ENCODE assay signal across 10 mouse cellular contexts in the genomic region with DNA sequence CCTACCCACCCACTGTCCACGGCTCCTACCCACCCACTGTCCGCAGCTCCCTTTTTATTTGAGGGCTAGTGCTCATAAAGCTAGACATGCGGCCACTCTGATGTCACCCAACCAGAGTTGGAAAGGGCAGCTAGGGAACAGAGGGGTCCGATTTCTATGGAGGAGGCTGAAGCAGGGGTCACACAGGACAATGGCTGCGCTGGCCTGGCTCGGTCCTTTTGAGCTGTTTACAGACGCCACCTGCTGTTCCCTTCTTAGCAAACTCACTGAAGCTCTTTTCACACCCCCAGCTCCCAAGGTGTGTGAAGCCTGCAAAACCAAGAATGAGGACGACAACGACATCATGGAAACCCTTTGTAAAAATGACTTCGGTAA. TPM values are rescaled to one million over a fixed set of nuclear protein-coding genes. Genes with fewer than 3 reads are reported as not detected.
DNase-seq lines count a peak whose midpoint lies in the region; ATAC-seq and TF ChIP-seq lines count a peak whose summit lies in the region.
"Had no signal": no experiment of that assay in that cellular context is flagged by ENCODE, and none has a peak within 500 bp of the region (broad histone marks: within the 10 kb centered on the region; RNA-seq: fewer than 3 reads in every experiment).

No protein-coding gene starts in this region.

- no peaks in the 10 kb centered on the region for H3K36me3 ChIP-seq in heart, embryonic 16.5 days (ENCODE audit: control insufficient read depth, insufficient read depth)
- peaks cover 52% of the 10 kb centered on the region for H3K36me3 ChIP-seq in embryonic facial prominence, embryonic 10.5 days (replicated peaks)
- H3K36me3 ChIP-seq in hindbrain, embryonic 15.5 days: no peaks in the 10 kb centered on the region
- no peaks in the 10 kb centered on the region; the same call in 1 of the 2 replicates for H3K36me3 ChIP-seq in midbrain, postnatal 0 days (ENCODE audit: insufficient read depth, low read length)
- H3K36me3 ChIP-seq: liver, embryonic 15.5 days had no signal

- H3K9me3 ChIP-seq in heart, embryonic 16.5 days (replicated peaks; ENCODE audit: control insufficient read depth, low read length): no peaks in the 10 kb centered on the region
- H3K9me3 ChIP-seq in embryonic facial prominence, embryonic 10.5 days: no peaks in the 10 kb centered on the region
- no peaks in the 10 kb centered on the region for H3K9me3 ChIP-seq in hindbrain, embryonic 15.5 days
- H3K9me3 ChIP-seq in midbrain, postnatal 0 days (ENCODE audit: low read length): no peaks in the 10 kb centered on the region
- H3K9me3 ChIP-seq: liver, embryonic 15.5 days had no signal

- H3K4me3 ChIP-seq in heart, embryonic 16.5 days (ENCODE audit: low read length): peak overlapping the region; percentile 19; the same call in 1 of the 2 replicates
- H3K4me3 ChIP-seq in embryonic facial prominence, embryonic 10.5 days: peak overlapping the region; percentile 75
- H3K4me3 ChIP-seq in hindbrain, embryonic 15.5 days: peak overlapping the region; percentile 19; the same call in 1 of the 2 replicates
- H3K4me3 ChIP-seq in midbrain, postnatal 0 days (ENCODE audit: low read depth, low read length): no peak overlapping the region
- H3K4me3 ChIP-seq: liver, embryonic 15.5 days had no signal

- peaks cover 37% of the 10 kb centered on the region for H3K27me3 ChIP-seq in heart, embryonic 16.5 days (ENCODE audit: control insufficient read depth, insufficient read depth, low read length)
- H3K27me3 ChIP-seq in embryonic facial prominence, embryonic 10.5 days (replicated peaks; ENCODE audit: low read depth, poor library complexity, severe bottlenecking): peaks cover 18% of the 10 kb centered on the region
- no peaks in the 10 kb centered on the region; the same call in 1 of the 2 replicates for H3K27me3 ChIP-seq in hindbrain, embryonic 15.5 days
- no peaks in the 10 kb centered on the region for H3K27me3 ChIP-seq in midbrain, postnatal 0 days (ENCODE audit: insufficient read depth, low read length)

- peaks cover 11% of the 10 kb centered on the region for H3K4me1 ChIP-seq in heart, embryonic 16.5 days (ENCODE audit: control insufficient read depth, insufficient read depth, low read length)
- peaks cover 56% of the 10 kb centered on the region for H3K4me1 ChIP-seq in embryonic facial prominence, embryonic 10.5 days
- peaks cover 39% of the 10 kb centered on the region for H3K4me1 ChIP-seq in hindbrain, embryonic 15.5 days (replicated peaks)
- H3K4me1 ChIP-seq in midbrain, postnatal 0 days (ENCODE audit: insufficient read depth, low read length): peaks cover 2% of the 10 kb centered on the region; the same call in 1 of the 2 replicates

- peak overlapping the region; percentile 33 for H3K4me2 ChIP-seq in heart, embryonic 16.5 days (ENCODE audit: low read depth, low read length)
- H3K4me2 ChIP-seq in hindbrain, embryonic 15.5 days: peak overlapping the region; percentile 97
- H3K4me2 ChIP-seq in midbrain, postnatal 0 days (ENCODE audit: low read depth, low read length, poor library complexity, severe bottlenecking): peak overlapping the region; percentile 34
- H3K4me2 ChIP-seq: liver, embryonic 15.5 days had no signal

- no peak overlapping the region for H3K9ac ChIP-seq in heart, embryonic 16.5 days (ENCODE audit: low read length)
- no peak overlapping the region for H3K9ac ChIP-seq in hindbrain, embryonic 15.5 days
- H3K9ac ChIP-seq in midbrain, postnatal 0 days (replicated peaks; ENCODE audit: low read length, poor library complexity, severe bottlenecking): no peak overlapping the region
- H3K9ac ChIP-seq: liver, embryonic 15.5 days had no signal

- H3K27ac ChIP-seq in heart, embryonic 16.5 days (ENCODE audit: low read length): no peak overlapping the region
- H3K27ac ChIP-seq in embryonic facial prominence, embryonic 10.5 days (replicated peaks): peak overlapping the region; percentile 67
- no peak overlapping the region for H3K27ac ChIP-seq in hindbrain, embryonic 15.5 days (replicated peaks)
- H3K27ac ChIP-seq in midbrain, postnatal 0 days (ENCODE audit: low read depth, low read length): no peak overlapping the region
- H3K27ac ChIP-seq: liver, embryonic 15.5 days had no signal

- TF ChIP-seq CTCF in midbrain, postnatal 0 days (IDR thresholded peaks at IDR 0.05): peak; percentile 66

- no peak for DNase-seq in heart, postnatal 36 days
- DNase-seq in embryonic facial prominence, embryonic 10.5 days (ENCODE audit: low spot score): peak; percentile 54
- peak; percentile 61 for DNase-seq in midbrain, postnatal 0 days (ENCODE audit: low spot score)
- no peak for DNase-seq in thymus, adult 18-20 months
- no peak for DNase-seq in adrenal gland, adult 18-20 months (ENCODE audit: low spot score in 2 of 2)
- DNase-seq: gastrocnemius, postnatal 10 days had no signal

- WGBS in heart, embryonic 16.5 days: 27% methylated on average over 10 of the region's 10 CpGs
- 19% methylated on average over 10 of the region's 10 CpGs for WGBS in embryonic facial prominence, embryonic 10.5 days
- WGBS in hindbrain, embryonic 15.5 days: 6% methylated on average over 10 of the region's 10 CpGs
- 7% methylated on average over 10 of the region's 10 CpGs for WGBS in midbrain, postnatal 0 days

- ATAC-seq in heart, embryonic 16.5 days (replicated peaks; ENCODE audit: extremely low read depth, insufficient read depth, low FRiP score): no peak
- ATAC-seq in hindbrain, embryonic 15.5 days (ENCODE audit: low FRiP score, low read depth): no peak
- ATAC-seq in midbrain, postnatal 0 days (ENCODE audit: low FRiP score): no peak
- no peak for ATAC-seq in activated CD4-positive, CD25-positive, alpha-beta regulatory T cell, adult 4 months

- intact Hi-C loops in heart, postnatal 36 days (cut with DNase I): no loop called here

RNA-seq across cellular contexts. Expression of a gene that starts 2.9 kb away (rescaled TPM):
- 140 and 142 TPM in 2 replicates for polyA plus RNA-seq in heart, embryonic 16.5 days (2015; fragmentation: Nextera tagmentation; extraction: Ambion mirVana)
- total RNA-seq in heart, postnatal 36 days (2021): 1 to 10 TPM; 5.2 to 5.7 TPM
- 153 and 166 TPM in 2 replicates for polyA plus RNA-seq in embryonic facial prominence, embryonic 10.5 days (2016; fragmentation: Nextera tagmentation; extraction: Ambion mirVana)
- polyA plus RNA-seq in hindbrain, embryonic 15.5 days (2015; fragmentation: Nextera tagmentation; extraction: Ambion mirVana): 52.4 and 53.7 TPM in 2 replicates
- 30.8 and 70.0 TPM in 2 replicates for total RNA-seq in midbrain, postnatal 0 days (2014; rRNA removed)
- polyA plus RNA-seq in midbrain, postnatal 0 days (2015; fragmentation: Nextera tagmentation; extraction: Ambion mirVana): 32.8 and 34.1 TPM in 2 replicates
- polyA plus RNA-seq in activated CD4-positive, CD25-positive, alpha-beta regulatory T cell, adult 4 months (2017; shearing (Covaris generic)): 10 to 100 TPM in 1 of 2 experiments, 1 to 10 TPM in 1; 4.7 to 10.3 TPM
- total RNA-seq in adrenal gland, adult 18-20 months (2021): 1 to 10 TPM; 2.6 to 6.5 TPM

Comparison
In these comparisons a context has a peak if more than half of its experiments do, and no peak if none do; other contexts are left out.
1. H3K4me2 ChIP-seq: peak in every context shown above with its lines; median percentile 97 in hindbrain, embryonic 15.5 days; 34 in midbrain, postnatal 0 days; 33 in heart, embryonic 16.5 days.
2. DNase-seq: peak in embryonic facial prominence, embryonic 10.5 days (single experiment) and midbrain, postnatal 0 days (single experiment); none in heart, postnatal 36 days (0 of 2), thymus, adult 18-20 months (0 of 2) and adrenal gland, adult 18-20 months (0 of 2).